Mouse (Mus musculus) heart, embryonic 12.5 days (tissue): Measurements from ENCODE around the gene Iqgap2. TPM values are rescaled to one million over a fixed set of nuclear protein-coding genes. Genes with fewer than 3 reads are reported as not detected.

ENCODE experiments used
- ATAC-seq: fragments of 200-750 bp; cut with Nextera tagmentation; 2 replicates; pipeline ENCODE4 v1.8.0; 2017; ENCODE audit warnings: moderate TSS enrichment, moderate library complexity; ENCODE audit not compliant: insufficient number of reproducible peaks, low FRiP score
- H3K27ac ChIP-seq: fragments of 300-500 bp; sonication (generic); 2 replicates; pipeline ENCODE4 v1.5.1; 2016; ENCODE audit warnings: mild to moderate bottlenecking, moderate library complexity; ENCODE audit not compliant: poor library complexity, severe bottlenecking
- H3K27me3 ChIP-seq: fragments of 300-500 bp; sonication (generic); replicated peaks from 2 replicates; pipeline ENCODE4 v1.6.1; 2016; ENCODE audit warnings: mild to moderate bottlenecking, moderate library complexity
- H3K36me3 ChIP-seq: fragments of 300-500 bp; sonication (generic); 2 replicates; pipeline ENCODE4 v1.6.1; 2016; ENCODE audit warnings: mild to moderate bottlenecking, moderate library complexity
- H3K4me1 ChIP-seq: fragments of 300-500 bp; sonication (generic); replicated peaks from 2 replicates; pipeline ENCODE4 v1.6.1; 2016; ENCODE audit warnings: mild to moderate bottlenecking
- H3K4me2 ChIP-seq: fragments of 300-500 bp; sonication (generic); 2 replicates; pipeline ENCODE4 v1.6.1; 2016; ENCODE audit warnings: mild to moderate bottlenecking, moderate library complexity
- H3K4me3 ChIP-seq: fragments of 300-500 bp; sonication (generic); 2 replicates; pipeline ENCODE4 v1.5.1; 2016; ENCODE audit warnings: mild to moderate bottlenecking
- H3K9ac ChIP-seq: fragments of 300-500 bp; sonication (generic); 2 replicates; pipeline ENCODE4 v1.6.1; 2016; ENCODE audit warnings: mild to moderate bottlenecking, moderate library complexity
- H3K9me3 ChIP-seq: fragments of 300-500 bp; sonication (generic); replicated peaks from 2 replicates; pipeline ENCODE4 v1.6.1; 2016; ENCODE audit warnings: mild to moderate bottlenecking, moderate library complexity
- WGBS: fragments of 180-500 bp; shearing (Covaris S2); methylation state at CpG from one replicate; pipeline ENCODE4 v1.1.7; 2016; 5-methylcytosine and 5-hydroxymethylcytosine counted together
- polyA plus RNA-seq: library from polyadenylated mRNA; unstranded; fragments of >200 nt; fragmentation: Nextera tagmentation; extraction: Ambion mirVana; gene quantifications from 2 replicates; pipeline ENCODE4 v1.2.1, GENCODE M21; 2016

The Iqgap2 gene
- polyA plus RNA-seq, 1 experiment from 2014 or later, result 6.9 TPM

DNA sequence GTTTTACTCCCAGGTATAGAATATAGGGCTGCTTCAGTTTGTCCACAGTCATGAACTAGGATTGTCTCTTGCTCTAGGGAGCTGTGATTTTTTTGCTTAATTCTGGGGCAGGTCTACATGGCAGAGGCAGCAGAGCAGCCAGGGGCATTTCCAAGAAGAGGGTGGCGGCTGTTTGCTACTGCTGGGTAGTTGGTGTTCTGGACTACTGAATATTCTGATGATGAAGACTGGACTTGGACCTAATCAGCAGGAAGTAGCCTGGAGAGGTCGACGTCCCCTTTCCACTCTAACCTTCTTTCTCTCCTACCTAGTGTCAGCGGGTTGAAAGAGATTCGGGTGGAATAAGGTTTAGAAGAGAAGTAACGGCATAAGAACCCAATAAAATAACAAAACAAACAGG, 9.7 kb downstream of the Iqgap2 start:
- Histone ChIP-seq H3K4me1 (no peaks in the 10 kb centered on the region), H3K4me2 (no peak overlapping the region), H3K4me3 (no peak overlapping the region), H3K27me3 (no peaks in the 10 kb centered on the region), H3K9me3 (no peaks in the 10 kb centered on the region), H3K9ac (no peak overlapping the region), H3K36me3 (no peaks in the 10 kb centered on the region), H3K27ac (no peak overlapping the region)
- WGBS, result 82% methylated on average over 6 of the region's 6 CpGs
- ATAC-seq, result no peak

- H3K9ac ChIP-seq, result no peak overlapping the region
- H3K4me1 ChIP-seq, result no peaks in the 10 kb centered on the region
- no peak overlapping the region for H3K4me3 ChIP-seq
- no peaks in the 10 kb centered on the region for H3K36me3 ChIP-seq
- 83% methylated on average over 9 of the region's 9 CpGs for WGBS
- ATAC-seq, result no peak
- H3K9me3 ChIP-seq, result no peaks in the 10 kb centered on the region
- H3K4me2 ChIP-seq, result no peak overlapping the region
- no peak overlapping the region for H3K27ac ChIP-seq
- H3K27me3 ChIP-seq, result no peaks in the 10 kb centered on the region
These were observed 10.3 kb downstream of the Iqgap2 start for GRCm38 (mm10) chr13:95881427-95881826.

- no peaks in the 10 kb centered on the region for H3K36me3 ChIP-seq
- no peaks in the 10 kb centered on the region for H3K27me3 ChIP-seq
- no peaks in the 10 kb centered on the region for H3K9me3 ChIP-seq
- H3K4me2 ChIP-seq, result no peak overlapping the region
- no peak overlapping the region for H3K27ac ChIP-seq
- WGBS, result 68% methylated on average over 6 of the region's 6 CpGs
- no peak for ATAC-seq
- no peaks in the 10 kb centered on the region for H3K4me1 ChIP-seq
- H3K9ac ChIP-seq, result no peak overlapping the region
- H3K4me3 ChIP-seq, result no peak overlapping the region
These were observed 11.1 kb downstream of the Iqgap2 start for GRCm38 (mm10) chr13:95880633-95881032.

DNA sequence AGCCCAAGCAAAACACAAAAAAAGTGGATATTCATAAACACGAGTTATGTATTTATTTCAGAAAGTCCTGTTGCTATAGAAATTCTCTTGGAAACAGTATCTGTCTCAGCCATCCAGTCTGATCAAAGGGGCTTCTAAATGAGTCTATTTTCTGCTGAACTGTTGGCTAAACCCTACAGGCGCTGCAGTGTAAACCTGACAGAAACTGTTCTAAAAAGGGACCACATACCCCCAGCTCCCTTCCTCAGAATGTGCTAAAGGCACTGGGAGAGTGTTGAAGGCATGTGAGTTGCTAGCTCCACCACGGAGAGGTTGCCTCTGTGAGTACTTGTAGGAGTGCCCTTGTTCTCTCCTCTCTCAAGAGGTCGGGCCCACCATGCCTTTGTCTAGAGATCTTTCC, 19.7 kb downstream of the Iqgap2 start:
- Histone ChIP-seq H3K9me3 (no peaks in the 10 kb centered on the region), H3K36me3 (no peaks in the 10 kb centered on the region), H3K27me3 (no peaks in the 10 kb centered on the region), H3K4me2 (no peak overlapping the region), H3K4me1 (peaks cover 10% of the 10 kb centered on the region; the same call in 1 of the 2 replicates), H3K4me3 (no peak overlapping the region), H3K9ac (no peak overlapping the region), H3K27ac (no peak overlapping the region)
- WGBS, result 36% methylated on average over 4 of the region's 4 CpGs
- no peak for ATAC-seq

DNA sequence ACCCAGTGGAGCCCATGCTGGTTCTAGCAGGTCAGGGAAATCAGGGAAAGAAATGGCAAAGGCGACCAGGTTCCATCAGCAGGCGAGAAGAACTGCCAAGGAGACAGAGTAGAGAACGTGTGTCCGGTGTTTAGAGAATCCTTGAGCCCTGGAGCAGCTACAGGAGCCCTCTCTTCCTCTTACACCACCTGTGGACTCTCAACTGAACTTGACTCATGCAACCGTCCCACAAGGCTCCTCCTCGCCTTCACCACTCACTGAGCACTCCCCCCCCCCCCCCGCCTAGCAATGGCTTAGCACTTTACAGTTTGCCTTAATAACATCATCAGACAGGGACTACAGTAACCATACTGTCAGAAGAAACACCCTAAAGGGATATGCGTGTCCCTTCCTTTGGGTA, 21.1 kb downstream of the Iqgap2 start:
- H3K9ac ChIP-seq, result no peak overlapping the region
- no peaks in the 10 kb centered on the region for H3K9me3 ChIP-seq
- no peak overlapping the region for H3K4me3 ChIP-seq
- WGBS, result 79% methylated on average over 8 of the region's 8 CpGs
- no peak for ATAC-seq
- no peaks in the 10 kb centered on the region for H3K27me3 ChIP-seq
- H3K36me3 ChIP-seq, result no peaks in the 10 kb centered on the region
- no peak overlapping the region for H3K4me2 ChIP-seq
- H3K27ac ChIP-seq, result no peak overlapping the region
- H3K4me1 ChIP-seq, result peaks cover 10% of the 10 kb centered on the region; the same call in 1 of the 2 replicates

- Histone ChIP-seq H3K4me3 (no peak overlapping the region), H3K4me2 (no peak overlapping the region), H3K27ac (no peak overlapping the region), H3K4me1 (peaks cover 10% of the 10 kb centered on the region; the same call in 1 of the 2 replicates), H3K27me3 (no peaks in the 10 kb centered on the region), H3K9ac (no peak overlapping the region), H3K36me3 (no peaks in the 10 kb centered on the region), H3K9me3 (no peaks in the 10 kb centered on the region)
- WGBS, result 79% methylated on average over 8 of the region's 8 CpGs
- ATAC-seq, result no peak
These were observed 22.7 kb downstream of the Iqgap2 start for GRCm38 (mm10) chr13:95868896-95869540.

DNA sequence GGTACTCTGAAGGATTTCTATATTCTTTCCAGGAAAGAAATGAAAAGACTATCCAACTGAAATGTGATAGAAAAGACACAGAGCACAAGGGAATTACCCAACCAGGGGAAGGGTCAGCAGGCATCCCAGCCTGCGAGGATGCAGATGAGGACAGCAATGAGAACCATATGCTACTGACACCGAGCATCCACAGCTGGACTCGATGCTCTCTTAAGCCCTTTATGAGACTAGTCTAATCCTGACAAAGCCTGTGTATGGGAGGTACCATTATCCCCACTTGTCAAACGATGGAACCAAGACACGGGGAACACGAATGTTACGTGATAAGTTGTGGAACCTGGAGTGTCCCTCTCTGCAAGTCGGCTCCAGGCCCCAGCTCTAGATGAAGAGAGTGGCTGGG, 29.5 kb downstream of the Iqgap2 start:
- Histone ChIP-seq H3K4me3 (no peak overlapping the region), H3K27ac (no peak overlapping the region), H3K4me1 (0 out of 2 replicates have a peak, but pooled peaks cover 5% of the 10 kb centered on the region), H3K9me3 (no peaks in the 10 kb centered on the region), H3K27me3 (no peaks in the 10 kb centered on the region), H3K36me3 (no peaks in the 10 kb centered on the region), H3K9ac (no peak overlapping the region), H3K4me2 (no peak overlapping the region)
- 79% methylated on average over 8 of the region's 8 CpGs for WGBS
- ATAC-seq, result no peak

- WGBS, result 76% methylated on average over 4 of the region's 4 CpGs
- H3K27me3 ChIP-seq, result no peaks in the 10 kb centered on the region
- H3K9ac ChIP-seq, result no peak overlapping the region
- H3K9me3 ChIP-seq, result no peaks in the 10 kb centered on the region
- no peak overlapping the region for H3K27ac ChIP-seq
- H3K36me3 ChIP-seq, result no peaks in the 10 kb centered on the region
- ATAC-seq, result no peak
- H3K4me3 ChIP-seq, result no peak overlapping the region
- no peak overlapping the region for H3K4me2 ChIP-seq
- H3K4me1 ChIP-seq, result 0 out of 2 replicates have a peak, but pooled peaks cover 5% of the 10 kb centered on the region
These were observed 32.5 kb downstream of the Iqgap2 start for GRCm38 (mm10) chr13:95859271-95859670.

- Histone ChIP-seq H3K4me3 (no peak overlapping the region), H3K4me1 (0 out of 2 replicates have a peak, but pooled peaks cover 5% of the 10 kb centered on the region), H3K9me3 (no peaks in the 10 kb centered on the region), H3K36me3 (no peaks in the 10 kb centered on the region), H3K9ac (no peak overlapping the region), H3K27ac (no peak overlapping the region), H3K4me2 (no peak overlapping the region), H3K27me3 (no peaks in the 10 kb centered on the region)
- no peak for ATAC-seq
- WGBS, result 84% methylated on average over 9 of the region's 9 CpGs
These were observed 32.9 kb downstream of the Iqgap2 start for GRCm38 (mm10) chr13:95858866-95859265.

DNA sequence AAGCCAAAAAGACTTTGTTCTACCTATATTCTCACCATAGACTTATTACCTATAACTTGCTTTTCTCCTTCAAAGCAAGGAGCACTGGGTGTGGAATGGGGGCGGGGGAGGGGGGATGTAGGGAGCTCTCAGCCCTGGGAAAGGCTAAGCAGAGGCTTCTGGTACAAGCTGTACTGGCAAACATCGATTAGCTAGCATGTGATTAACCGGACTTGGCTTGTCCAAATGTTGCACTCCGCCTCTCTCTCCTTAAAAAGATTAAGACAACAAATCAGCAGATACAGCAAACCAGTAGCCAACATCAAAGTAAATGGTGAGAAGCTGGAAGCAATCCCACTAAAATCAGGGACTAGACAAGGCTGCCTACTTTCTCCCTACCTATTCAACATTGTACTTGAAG, 36.2 kb downstream of the Iqgap2 start:
- no peak overlapping the region for H3K4me2 ChIP-seq
- H3K4me3 ChIP-seq, result no peak overlapping the region
- 78% methylated on average over 4 of the region's 4 CpGs for WGBS
- no peaks in the 10 kb centered on the region for H3K36me3 ChIP-seq
- H3K27ac ChIP-seq, result no peak overlapping the region
- no peaks in the 10 kb centered on the region for H3K4me1 ChIP-seq
- H3K27me3 ChIP-seq, result no peaks in the 10 kb centered on the region
- ATAC-seq, result no peak
- H3K9ac ChIP-seq, result no peak overlapping the region
- no peaks in the 10 kb centered on the region for H3K9me3 ChIP-seq

DNA sequence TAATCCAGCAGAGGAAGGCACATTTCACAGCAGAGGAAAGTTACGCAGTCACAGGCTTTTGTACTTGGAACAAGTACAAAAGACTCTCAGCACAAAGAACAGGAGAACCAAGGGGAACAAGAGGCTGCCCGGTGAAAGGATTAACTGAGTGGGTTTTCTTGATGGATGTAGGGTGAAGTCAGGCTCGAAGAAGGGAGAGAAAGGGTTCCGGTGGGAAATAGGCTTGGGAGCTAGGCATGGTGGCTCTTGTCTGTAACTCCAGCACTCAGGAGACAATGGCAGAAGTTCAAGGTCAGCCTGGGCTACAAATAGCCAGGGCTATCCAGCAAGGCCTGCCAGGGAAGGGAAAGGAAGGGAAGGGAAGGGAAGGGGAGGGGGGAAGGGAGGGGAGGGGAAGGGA, 40.1 kb downstream of the Iqgap2 start:
- Histone ChIP-seq H3K4me1 (no peaks in the 10 kb centered on the region), H3K36me3 (no peaks in the 10 kb centered on the region), H3K9me3 (no peaks in the 10 kb centered on the region), H3K27ac (no peak overlapping the region), H3K9ac (no peak overlapping the region), H3K4me3 (no peak overlapping the region), H3K4me2 (no peak overlapping the region), H3K27me3 (no peaks in the 10 kb centered on the region)
- 82% methylated on average over 4 of the region's 4 CpGs for WGBS
- no peak for ATAC-seq

GRCm38 (mm10) chr13:95850451-95850850, 41.3 kb downstream of the Iqgap2 start:
- Histone ChIP-seq H3K9me3 (no peaks in the 10 kb centered on the region), H3K4me1 (no peaks in the 10 kb centered on the region), H3K27me3 (no peaks in the 10 kb centered on the region), H3K4me3 (no peak overlapping the region), H3K36me3 (no peaks in the 10 kb centered on the region), H3K27ac (no peak overlapping the region), H3K9ac (no peak overlapping the region), H3K4me2 (no peak overlapping the region)
- WGBS, result 61% methylated on average over 5 of the region's 5 CpGs
- no peak for ATAC-seq
